17 mouse cellular contexts compared by ENCODE assay signal in the genomic region with DNA sequence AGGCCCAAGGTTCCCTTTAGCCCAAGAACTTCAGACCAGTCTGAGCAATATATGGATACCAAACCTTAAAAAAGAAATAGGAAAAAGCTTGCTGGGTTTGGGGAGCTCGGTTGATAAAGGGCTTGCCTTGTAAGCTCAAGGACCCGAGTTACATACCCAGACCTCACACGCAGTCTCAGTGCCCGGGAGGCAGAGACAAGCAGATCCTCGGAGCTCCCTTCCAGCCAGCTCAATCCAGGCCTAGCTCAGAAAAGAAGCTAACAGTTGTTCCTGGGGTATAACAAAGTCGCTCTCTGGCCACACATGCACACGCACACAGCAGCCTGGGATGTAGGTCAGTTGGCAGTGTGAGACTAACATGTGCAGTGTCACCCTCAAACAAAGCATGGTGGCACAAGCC. TPM values are rescaled to one million over a fixed set of nuclear protein-coding genes. Genes with fewer than 3 reads are reported as not detected.
DNase-seq lines count a peak whose midpoint lies in the region; ATAC-seq and TF ChIP-seq lines count a peak whose summit lies in the region.
"Had no signal": no experiment of that assay in that cellular context is flagged by ENCODE, and none has a peak within 500 bp of the region (broad histone marks: within the 10 kb centered on the region; RNA-seq: fewer than 3 reads in every experiment).

No protein-coding gene starts in this region.

- TF ChIP-seq POLR2A in bone marrow macrophage, adult 2 months (IDR thresholded peaks at IDR 0.05; ENCODE audit: borderline replicate concordance, low read depth, low read length): no peak

- H3K27ac ChIP-seq in hindbrain, embryonic 13.5 days: no peak overlapping the region
- H3K27ac ChIP-seq in hindbrain, embryonic 11.5 days (ENCODE audit: low read depth, low read length): no peak overlapping the region
- peak overlapping the region; percentile 73; the same call in 1 of the 2 replicates for H3K27ac ChIP-seq in bone marrow macrophage, adult 2 months (ENCODE audit: insufficient read depth, low read depth, low read length)
- H3K27ac ChIP-seq in limb, embryonic 13.5 days: peak overlapping the region; percentile 16; the same call in 1 of the 2 replicates
- H3K27ac ChIP-seq: forebrain, embryonic 13.5 days; left cerebral cortex, adult 2 months had no signal

- no peak overlapping the region for H3K4me2 ChIP-seq in hindbrain, embryonic 13.5 days
- H3K4me2 ChIP-seq in hindbrain, embryonic 11.5 days (replicated peaks; ENCODE audit: low read depth, low read length): no peak overlapping the region
- no peak overlapping the region for H3K4me2 ChIP-seq in limb, embryonic 13.5 days (replicated peaks)
- H3K4me2 ChIP-seq: forebrain, embryonic 13.5 days; limb, embryonic 12.5 days had no signal

- TF ChIP-seq CTCF in bone marrow macrophage, adult 2 months (IDR thresholded peaks at IDR 0.05; ENCODE audit: low read depth, low read length): no peak

- no peaks in the 10 kb centered on the region for H3K27me3 ChIP-seq in hindbrain, embryonic 13.5 days
- H3K27me3 ChIP-seq in hindbrain, embryonic 11.5 days (ENCODE audit: control insufficient read depth, insufficient read depth, low read length): no peaks in the 10 kb centered on the region
- no peaks in the 10 kb centered on the region for H3K27me3 ChIP-seq in limb, embryonic 13.5 days
- H3K27me3 ChIP-seq: forebrain, embryonic 13.5 days; limb, embryonic 12.5 days had no signal

- no peak overlapping the region for H3K4me3 ChIP-seq in hindbrain, embryonic 13.5 days
- no peak overlapping the region for H3K4me3 ChIP-seq in hindbrain, embryonic 11.5 days (ENCODE audit: low read depth, low read length)
- H3K4me3 ChIP-seq in bone marrow macrophage, adult 2 months (ENCODE audit: insufficient read depth, low read length): no peak overlapping the region
- H3K4me3 ChIP-seq in limb, embryonic 13.5 days: no peak overlapping the region
- H3K4me3 ChIP-seq: forebrain, embryonic 13.5 days; layer of hippocampus, adult 2 months; left cerebral cortex, adult 2 months; limb, embryonic 12.5 days had no signal

- H3K4me1 ChIP-seq in hindbrain, embryonic 13.5 days (replicated peaks): no peaks in the 10 kb centered on the region; the same call in 1 of the 2 replicates
- no peaks in the 10 kb centered on the region for H3K4me1 ChIP-seq in hindbrain, embryonic 11.5 days (replicated peaks; ENCODE audit: control insufficient read depth, insufficient read depth, low read length)
- peaks cover 12% of the 10 kb centered on the region for H3K4me1 ChIP-seq in bone marrow macrophage, adult 2 months (ENCODE audit: control insufficient read depth, insufficient read depth, low read length)
- peaks cover 11% of the 10 kb centered on the region; the same call in 1 of the 2 replicates for H3K4me1 ChIP-seq in limb, embryonic 13.5 days
- H3K4me1 ChIP-seq: forebrain, embryonic 13.5 days had no signal

- WGBS in hindbrain, embryonic 13.5 days: 89% methylated on average over 7 of the region's 7 CpGs
- WGBS in hindbrain, embryonic 11.5 days: 86% methylated on average over 7 of the region's 7 CpGs
- 86% methylated on average over 7 of the region's 7 CpGs for WGBS in limb, embryonic 13.5 days

- H3K9me3 ChIP-seq in hindbrain, embryonic 13.5 days: no peaks in the 10 kb centered on the region
- H3K9me3 ChIP-seq in hindbrain, embryonic 11.5 days (ENCODE audit: control insufficient read depth, low read length): no peaks in the 10 kb centered on the region
- no peaks in the 10 kb centered on the region for H3K9me3 ChIP-seq in limb, embryonic 13.5 days
- H3K9me3 ChIP-seq: forebrain, embryonic 13.5 days; limb, embryonic 12.5 days had no signal

- H3K36me3 ChIP-seq in hindbrain, embryonic 13.5 days: no peaks in the 10 kb centered on the region
- no peaks in the 10 kb centered on the region for H3K36me3 ChIP-seq in hindbrain, embryonic 11.5 days (ENCODE audit: control insufficient read depth, insufficient read depth, low read length)
- H3K36me3 ChIP-seq in limb, embryonic 13.5 days: no peaks in the 10 kb centered on the region
- H3K36me3 ChIP-seq: limb, embryonic 12.5 days had no signal

- DNase-seq in heart, adult 11 months: peak; percentile 91
- DNase-seq in heart, adult 8-10 months (ENCODE audit: low spot score): no peak
- DNase-seq in hindbrain, embryonic 11.5 days (ENCODE audit: low spot score): no peak
- DNase-seq in natural killer cell, adult 2 months (ENCODE audit: low spot score in 2 of 2): no peak
- no peak for DNase-seq in c-Kit-positive CD71-positive TER-119-positive erythroid progenitor cells, embryonic 14.5 days (ENCODE audit: low spot score)
- DNase-seq: adrenal gland, postnatal 14 days; gastrocnemius, postnatal 36 days; kidney, adult 11 months; midbrain, embryonic 14.5 days had no signal

- ATAC-seq in hindbrain, embryonic 13.5 days (ENCODE audit: low FRiP score): no peak
- no peak for ATAC-seq in hindbrain, embryonic 11.5 days (ENCODE audit: low FRiP score)
- no peak for ATAC-seq in limb, embryonic 13.5 days (ENCODE audit: low FRiP score, low read depth)
- ATAC-seq: forebrain, embryonic 13.5 days had no signal

- peak overlapping the region; percentile 30; the same call in 1 of the 2 replicates for H3K9ac ChIP-seq in hindbrain, embryonic 13.5 days
- no peak overlapping the region for H3K9ac ChIP-seq in hindbrain, embryonic 11.5 days (ENCODE audit: low read depth, low read length)
- H3K9ac ChIP-seq in limb, embryonic 13.5 days: 0 out of 2 replicates have a peak overlapping the region, but pooled peaks have one; percentile 14
- H3K9ac ChIP-seq: forebrain, embryonic 13.5 days; limb, embryonic 12.5 days had no signal

RNA-seq across cellular contexts. Expression of a gene that starts 16.7 kb away (rescaled TPM):
- 10 to 100 TPM; 63.3 to 70.6 (median 67.2) TPM for total RNA-seq in heart, adult 8-10 months (2022)
- 67.6 and 72.4 TPM in 2 replicates for polyA plus RNA-seq in hindbrain, embryonic 13.5 days (2015; fragmentation: Nextera tagmentation; extraction: Ambion mirVana)
- polyA plus RNA-seq in hindbrain, embryonic 11.5 days (2014; fragmentation: Nextera tagmentation; extraction: Ambion mirVana): 47.2 and 55.7 TPM in 2 replicates
- polyA plus RNA-seq in bone marrow macrophage, adult 2 months (2012; ENCODE audit: insufficient read depth, insufficient read length, missing spikeins): 46.7 and 48.3 TPM in 2 replicates
- 76.9 and 82.7 TPM in 2 replicates for polyA plus RNA-seq in limb, embryonic 13.5 days (2015; fragmentation: Nextera tagmentation; extraction: Ambion mirVana)

RNA-seq across cellular contexts. Expression of a gene that starts 47.2 kb away (rescaled TPM):
- total RNA-seq in heart, adult 8-10 months (2022): 10 to 100 TPM; 28.2 to 33.1 (median 31.7) TPM
- polyA plus RNA-seq in hindbrain, embryonic 13.5 days (2015; fragmentation: Nextera tagmentation; extraction: Ambion mirVana): 10.6 and 11.2 TPM in 2 replicates
- polyA plus RNA-seq in hindbrain, embryonic 11.5 days (2014; fragmentation: Nextera tagmentation; extraction: Ambion mirVana): 3.5 and 3.8 TPM in 2 replicates
- 11.4 and 15.7 TPM in 2 replicates for polyA plus RNA-seq in bone marrow macrophage, adult 2 months (2012; ENCODE audit: insufficient read depth, insufficient read length, missing spikeins)
- 41.1 and 48.9 TPM in 2 replicates for polyA plus RNA-seq in limb, embryonic 13.5 days (2015; fragmentation: Nextera tagmentation; extraction: Ambion mirVana)
- polyA plus RNA-seq: activated CD4-positive, CD25-positive, alpha-beta regulatory T cell, adult 4 months had no signal

RNA-seq across cellular contexts. Expression of a gene that starts 58.5 kb away (rescaled TPM):
- total RNA-seq in heart, adult 8-10 months (2022): 10 to 100 TPM; 22.8 to 26.9 (median 24.2) TPM
- 184 and 187 TPM in 2 replicates for polyA plus RNA-seq in hindbrain, embryonic 13.5 days (2015; fragmentation: Nextera tagmentation; extraction: Ambion mirVana)
- polyA plus RNA-seq in hindbrain, embryonic 11.5 days (2014; fragmentation: Nextera tagmentation; extraction: Ambion mirVana): 165 and 174 TPM in 2 replicates
- polyA plus RNA-seq in bone marrow macrophage, adult 2 months (2012; ENCODE audit: insufficient read depth, insufficient read length, missing spikeins): 167 and 176 TPM in 2 replicates
- 128 and 141 TPM in 2 replicates for polyA plus RNA-seq in limb, embryonic 13.5 days (2015; fragmentation: Nextera tagmentation; extraction: Ambion mirVana)

Comparison
In these comparisons a context has a peak if more than half of its experiments do, and no peak if none do; other contexts are left out.
1. H3K27ac ChIP-seq: peak in bone marrow macrophage, adult 2 months (single experiment) and limb, embryonic 13.5 days (single experiment); none in hindbrain, embryonic 13.5 days (single experiment) and hindbrain, embryonic 11.5 days (single experiment).